Mouse (Mus musculus) ES-E14 (cell line): ENCODE measurements around the gene Hnrnpc.

Experiments
- CHD2 ChIP-seq: IDR thresholded peaks from 2 replicates; pipeline ENCODE4 v1.6.1; 2014; ENCODE audit warnings: mild to moderate bottlenecking, low read depth, low read length, inconsistent platforms
- MAFK ChIP-seq: IDR thresholded peaks from 2 replicates; pipeline ENCODE4 v1.6.1; 2014; ENCODE audit warnings: mild to moderate bottlenecking, low read depth, low read length, inconsistent platforms; ENCODE audit not compliant: insufficient read depth

- TF ChIP-seq CHD2 (no peak), MAFK (no peak)
These were observed 13.4 kb upstream of the Hnrnpc start for GRCm38 (mm10) chr14:52117241-52117640.
